Mouse (Mus musculus): ENCODE measurements around the gene Ranbp6. TPM values are rescaled to one million over a fixed set of nuclear protein-coding genes. Genes with fewer than 3 reads are reported as not detected.
A peak's percentile ranks its signal among the peaks of the same experiment; 100 is the strongest.

The Ranbp6 gene
- polyA plus RNA-seq, 1 experiment from 2014 or later = 46.5 TPM

DNA sequence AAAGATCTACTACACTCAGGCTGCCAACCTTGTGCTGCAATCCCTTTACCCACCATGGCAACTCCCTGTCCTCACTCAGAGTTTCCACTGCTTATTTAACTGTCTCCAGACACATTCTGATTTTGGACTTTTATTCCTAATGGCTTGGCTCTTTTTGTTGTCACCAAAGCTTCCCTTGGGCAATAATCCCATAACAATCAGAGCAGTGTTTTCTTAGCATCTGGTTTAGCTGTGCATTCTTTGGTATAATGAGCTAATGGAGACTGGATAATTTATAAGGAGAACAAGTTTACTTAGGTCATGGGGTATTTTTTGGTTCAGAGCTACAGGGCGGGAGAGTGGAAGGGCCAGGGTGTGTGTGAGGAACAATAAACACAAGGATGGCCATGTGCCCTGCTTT is 25.4 kb upstream of the Ranbp6 start:
- H3K4me3 ChIP-seq (replicated peaks) = no peak overlapping the region
- H3K27me3 ChIP-seq (replicated peaks) = no peaks in the 10 kb centered on the region
- peaks cover 3% of the 10 kb centered on the region for H3K4me1 ChIP-seq
- H3K27ac ChIP-seq (replicated peaks) = no peak overlapping the region
- H3K9ac ChIP-seq (replicated peaks) = no peak overlapping the region
- WGBS = 74% methylated on average over 1 of the region's 1 CpGs
- H3K9me3 ChIP-seq (replicated peaks) = no peaks in the 10 kb centered on the region
- H3K36me3 ChIP-seq = no peaks in the 10 kb centered on the region
- no peak overlapping the region for H3K4me2 ChIP-seq
- ATAC-seq (ENCODE audit: low FRiP score) = no peak

- WGBS = 80% methylated on average over 3 of the region's 3 CpGs
- Histone ChIP-seq H3K27me3 (replicated peaks) (no peaks in the 10 kb centered on the region), H3K9me3 (replicated peaks) (no peaks in the 10 kb centered on the region), H3K9ac (replicated peaks) (no peak overlapping the region), H3K36me3 (no peaks in the 10 kb centered on the region), H3K27ac (replicated peaks) (no peak overlapping the region), H3K4me2 (no peak overlapping the region), H3K4me1 (no peaks in the 10 kb centered on the region), H3K4me3 (replicated peaks) (no peak overlapping the region)
- ATAC-seq (ENCODE audit: low FRiP score) = no peak
Observed at GRCm38 (mm10) chr19:29835364-29836034, 22.7 kb upstream of the Ranbp6 start.

GRCm38 (mm10) chr19:29830911-29831310 is 18.1 kb upstream of the Ranbp6 start:
- Histone ChIP-seq H3K4me1 (no peaks in the 10 kb centered on the region), H3K9me3 (replicated peaks) (no peaks in the 10 kb centered on the region), H3K36me3 (no peaks in the 10 kb centered on the region), H3K9ac (replicated peaks) (no peak overlapping the region), H3K4me3 (replicated peaks) (no peak overlapping the region), H3K27me3 (replicated peaks) (no peaks in the 10 kb centered on the region), H3K4me2 (no peak overlapping the region), H3K27ac (replicated peaks) (no peak overlapping the region)
- no peak for ATAC-seq (ENCODE audit: low FRiP score)
- WGBS = 77% methylated on average over 2 of the region's 2 CpGs

- no peak for ATAC-seq (ENCODE audit: low FRiP score)
- no peak overlapping the region for H3K27ac ChIP-seq (replicated peaks)
- H3K4me1 ChIP-seq = no peaks in the 10 kb centered on the region
- H3K27me3 ChIP-seq (replicated peaks) = no peaks in the 10 kb centered on the region
- H3K9me3 ChIP-seq (replicated peaks) = no peaks in the 10 kb centered on the region
- no peak overlapping the region for H3K4me2 ChIP-seq
- no peak overlapping the region for H3K4me3 ChIP-seq (replicated peaks)
- no peak overlapping the region for H3K9ac ChIP-seq (replicated peaks)
- WGBS = 79% methylated on average over 5 of the region's 5 CpGs
- H3K36me3 ChIP-seq = no peaks in the 10 kb centered on the region
Observed at GRCm38 (mm10) chr19:29828558-29828957, 15.8 kb upstream of the Ranbp6 start.

- ATAC-seq (ENCODE audit: low FRiP score) = peak; percentile 74
- WGBS = 93% methylated on average over 1 of the region's 1 CpGs
- Histone ChIP-seq H3K4me1 (no peaks in the 10 kb centered on the region), H3K36me3 (no peaks in the 10 kb centered on the region), H3K27me3 (replicated peaks) (no peaks in the 10 kb centered on the region), H3K4me3 (replicated peaks) (no peak overlapping the region), H3K9ac (replicated peaks) (no peak overlapping the region), H3K4me2 (no peak overlapping the region), H3K9me3 (replicated peaks) (no peaks in the 10 kb centered on the region), H3K27ac (replicated peaks) (no peak overlapping the region)
Observed at GRCm38 (mm10) chr19:29826686-29827085, 13.9 kb upstream of the Ranbp6 start.

GRCm38 (mm10) chr19:29825003-29825402 is 12.2 kb upstream of the Ranbp6 start:
- H3K9ac ChIP-seq (replicated peaks) = no peak overlapping the region
- H3K36me3 ChIP-seq = no peaks in the 10 kb centered on the region
- H3K27ac ChIP-seq (replicated peaks) = no peak overlapping the region
- no peak overlapping the region for H3K4me2 ChIP-seq
- no peak overlapping the region for H3K4me3 ChIP-seq (replicated peaks)
- 71% methylated on average over 2 of the region's 2 CpGs for WGBS
- no peaks in the 10 kb centered on the region for H3K4me1 ChIP-seq
- no peaks in the 10 kb centered on the region for H3K9me3 ChIP-seq (replicated peaks)
- H3K27me3 ChIP-seq (replicated peaks) = no peaks in the 10 kb centered on the region
- no peak for ATAC-seq (ENCODE audit: low FRiP score)

- Histone ChIP-seq H3K27me3 (replicated peaks) (no peaks in the 10 kb centered on the region), H3K4me1 (no peaks in the 10 kb centered on the region)
- WGBS = 47% methylated on average over 6 of the region's 6 CpGs
Observed at GRCm38 (mm10) chr19:29824034-29824700, 11.4 kb upstream of the Ranbp6 start.

GRCm38 (mm10) chr19:29823456-29824010 is 10.8 kb upstream of the Ranbp6 start:
- no peaks in the 10 kb centered on the region for H3K36me3 ChIP-seq
- H3K4me1 ChIP-seq = no peaks in the 10 kb centered on the region
- ATAC-seq (ENCODE audit: low FRiP score) = no peak
- no peak overlapping the region for H3K27ac ChIP-seq (replicated peaks)
- no peaks in the 10 kb centered on the region for H3K27me3 ChIP-seq (replicated peaks)
- H3K4me2 ChIP-seq = no peak overlapping the region
- H3K9me3 ChIP-seq (replicated peaks) = no peaks in the 10 kb centered on the region
- no peak overlapping the region for H3K4me3 ChIP-seq (replicated peaks)
- WGBS = 64% methylated on average over 12 of the region's 12 CpGs
- H3K9ac ChIP-seq (replicated peaks) = no peak overlapping the region

More at GRCm38 (mm10) chr19:29824034-29824700, 11.4 kb upstream of the Ranbp6 start:
- Histone ChIP-seq H3K4me2 (no peak overlapping the region), H3K36me3 (no peaks in the 10 kb centered on the region), H3K9ac (replicated peaks) (no peak overlapping the region), H3K4me3 (replicated peaks) (no peak overlapping the region), H3K9me3 (replicated peaks) (no peaks in the 10 kb centered on the region), H3K27ac (replicated peaks) (no peak overlapping the region)
- no peak for ATAC-seq (ENCODE audit: low FRiP score)

DNA sequence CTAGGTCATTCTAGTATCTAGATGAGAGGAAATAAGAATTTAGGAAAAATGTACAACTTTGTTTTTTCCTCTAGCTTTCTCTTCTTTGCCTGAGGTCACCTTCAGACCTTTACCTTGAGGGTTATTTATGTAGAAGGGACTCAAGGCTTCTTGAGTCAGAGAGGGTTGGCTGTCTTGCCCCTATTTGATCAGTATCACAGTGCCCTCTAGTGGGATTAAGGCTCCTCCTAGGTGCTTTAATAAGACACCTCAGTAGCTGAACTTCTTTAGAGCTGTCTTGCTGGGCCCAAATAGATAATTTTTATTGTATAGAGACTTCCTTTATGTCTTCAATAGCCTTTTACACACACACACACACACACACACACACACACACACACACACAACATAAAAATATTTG is 8.2 kb upstream of the Ranbp6 start:
- H3K9ac ChIP-seq (replicated peaks) = no peak overlapping the region
- ATAC-seq (ENCODE audit: low FRiP score) = no peak
- no peaks in the 10 kb centered on the region for H3K4me1 ChIP-seq
- no peaks in the 10 kb centered on the region for H3K27me3 ChIP-seq (replicated peaks)
- H3K9me3 ChIP-seq (replicated peaks) = no peaks in the 10 kb centered on the region
- H3K4me2 ChIP-seq = no peak overlapping the region
- no peak overlapping the region for H3K27ac ChIP-seq (replicated peaks)
- no peak overlapping the region for H3K4me3 ChIP-seq (replicated peaks)
- no peaks in the 10 kb centered on the region for H3K36me3 ChIP-seq

DNA sequence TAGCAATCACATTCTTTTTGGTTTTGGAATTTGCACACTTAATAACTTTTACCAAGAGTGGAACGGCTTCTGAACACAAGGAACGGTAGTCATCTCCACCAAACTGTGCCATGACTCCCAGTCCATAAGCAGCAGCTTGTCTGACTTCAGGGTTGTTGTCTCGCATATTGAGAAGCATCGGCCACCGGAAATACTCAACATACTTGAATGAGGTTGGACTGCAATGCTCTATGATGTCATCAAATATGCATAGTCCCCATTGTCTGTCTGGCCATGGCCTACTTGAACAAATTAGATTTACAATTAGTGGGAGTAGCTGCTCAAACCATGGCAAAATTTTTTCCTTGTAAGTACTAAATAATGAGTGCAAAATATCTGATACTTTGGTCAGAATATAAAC is 2.8 kb downstream of the Ranbp6 start:
- no peak overlapping the region for H3K9ac ChIP-seq (replicated peaks)
- no peaks in the 10 kb centered on the region for H3K27me3 ChIP-seq (replicated peaks)
- H3K4me2 ChIP-seq = no peak overlapping the region
- H3K36me3 ChIP-seq = peaks cover 26% of the 10 kb centered on the region
- no peak overlapping the region for H3K27ac ChIP-seq (replicated peaks)
- peaks cover 39% of the 10 kb centered on the region for H3K4me1 ChIP-seq
- no peak overlapping the region for H3K4me3 ChIP-seq (replicated peaks)
- ATAC-seq (ENCODE audit: low FRiP score) = no peak
- 95% methylated on average over 5 of the region's 5 CpGs for WGBS
- H3K9me3 ChIP-seq (replicated peaks) = no peaks in the 10 kb centered on the region

DNA sequence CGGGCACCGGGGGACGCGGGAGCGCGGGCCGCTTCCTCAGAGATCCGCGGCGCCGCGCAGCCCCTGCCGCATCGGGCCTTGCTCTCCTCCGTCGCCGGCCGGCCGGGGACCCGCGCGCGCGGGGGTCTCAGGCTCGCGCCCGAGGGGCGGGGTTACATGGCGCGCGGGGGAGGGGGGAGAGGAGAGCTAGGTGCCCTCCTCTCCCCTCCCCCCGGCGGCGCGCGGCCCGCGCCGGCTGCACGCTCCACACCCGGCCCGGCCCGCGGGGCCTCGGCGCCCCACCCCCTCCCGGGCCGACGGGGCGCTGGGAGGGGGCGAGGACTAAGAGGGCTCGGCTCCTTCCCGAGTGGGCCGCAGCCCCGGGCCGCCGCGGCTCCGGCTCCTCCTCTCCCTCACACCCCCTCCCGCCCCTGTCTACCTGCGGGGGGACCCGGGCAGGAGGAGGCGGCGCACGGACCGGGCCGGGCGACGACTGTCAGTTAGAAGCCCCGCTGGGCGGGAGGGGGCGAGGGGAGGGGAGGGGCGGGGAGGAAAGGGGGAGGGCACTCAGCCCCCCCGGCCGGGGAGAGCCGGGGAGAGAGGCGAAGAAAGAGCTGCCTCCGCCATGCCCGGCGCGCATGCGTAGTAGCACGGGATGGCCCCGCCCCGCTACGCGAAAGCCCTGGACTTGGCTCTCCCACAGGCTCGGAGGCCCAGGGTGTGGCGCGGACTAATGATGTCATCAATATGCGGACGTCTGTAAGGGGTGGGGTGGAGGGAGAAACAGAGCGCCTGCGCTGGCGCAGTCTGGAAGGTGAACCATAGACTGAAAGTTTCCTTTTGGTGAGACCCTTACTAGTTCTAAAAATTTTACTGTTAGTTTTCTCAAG is 6.6 kb downstream of the Ranbp6 start, which contains the start of gene 9930021J03Rik:
TSS of gene 9930021J03Rik (minus strand) at position 73 of the 869 bp plus-strand sequence.
- no peaks in the 10 kb centered on the region for H3K27me3 ChIP-seq (replicated peaks)
- peak within 1 kb of the TSS; percentile 98 for H3K27ac ChIP-seq (replicated peaks)
- H3K4me2 ChIP-seq = peak within 1 kb of the TSS; percentile 91
- WGBS = 2% methylated on average over 49 of the region's 95 CpGs
- ATAC-seq (ENCODE audit: low FRiP score) = peak; percentile 94
- H3K36me3 ChIP-seq = peaks cover 25% of the 10 kb centered on the region
- peak within 1 kb of the TSS; percentile 76 for H3K4me3 ChIP-seq (replicated peaks)
- peaks cover 41% of the 10 kb centered on the region for H3K4me1 ChIP-seq
- H3K9me3 ChIP-seq (replicated peaks) = no peaks in the 10 kb centered on the region
- peak within 1 kb of the TSS; percentile 83 for H3K9ac ChIP-seq (replicated peaks)
